Mouse (Mus musculus) mature B cell (primary cell): ENCODE data around the gene Sap18.
"Not testable (repeated sequence)": the region's sequence is repeated elsewhere in the genome, so short reads cannot be mapped to it uniquely, and the experiment has no call there.

Source experiments
- in situ Hi-C: fragments of 300-500 bp; cut with MboI; formaldehyde crosslinking; loops from 2 replicates; pipeline ENCODE4 v1.14.3; 2019

Gene Sap18

GRCm38 (mm10) chr14:57797991-57798931 is at the start of gene Sap18:
TSS of gene Sap18 (plus strand) at chr14:57798180.
- in situ Hi-C loops: no loop called here

- in situ Hi-C loops: no loop called here
These were observed 48.5 kb upstream of the Sap18 start for GRCm38 (mm10) chr14:57749501-57749900.

GRCm38 (mm10) chr14:57751006-57751405 is 47.0 kb upstream of the Sap18 start:
- in situ Hi-C loops: not testable (repeated sequence)

- in situ Hi-C loops: no loop called here
These were observed 44.5 kb upstream of the Sap18 start for GRCm38 (mm10) chr14:57753351-57753992.

GRCm38 (mm10) chr14:57755661-57756060 is 42.3 kb upstream of the Sap18 start:
- in situ Hi-C loops: no loop called here

- in situ Hi-C loops: no loop called here
These were observed 41.9 kb upstream of the Sap18 start for GRCm38 (mm10) chr14:57756094-57756493.

GRCm38 (mm10) chr14:57758237-57758636 is 39.7 kb upstream of the Sap18 start, which contains the start of gene Lats2:
TSS of gene Lats2 (minus strand) at chr14:57758388.
- in situ Hi-C loops: no loop called here

- in situ Hi-C loops: no loop called here
These were observed 37.2 kb upstream of the Sap18 start for GRCm38 (mm10) chr14:57760447-57761412.

- in situ Hi-C loops: no loop called here
These were observed 28.9 kb upstream of the Sap18 start for GRCm38 (mm10) chr14:57769102-57769501.

- in situ Hi-C loops: no loop called here
These were observed 25.7 kb upstream of the Sap18 start for GRCm38 (mm10) chr14:57772157-57772815.

GRCm38 (mm10) chr14:57787406-57787805 is 10.6 kb upstream of the Sap18 start:
- in situ Hi-C loops: no loop called here

- in situ Hi-C loops: no loop called here
These were observed 8.7 kb upstream of the Sap18 start for GRCm38 (mm10) chr14:57789311-57789710.

GRCm38 (mm10) chr14:57789759-57790158 is 8.2 kb upstream of the Sap18 start:
- in situ Hi-C loops: no loop called here

GRCm38 (mm10) chr14:57791171-57791570 is 6.8 kb upstream of the Sap18 start:
- in situ Hi-C loops: no loop called here

- in situ Hi-C loops: no loop called here
These were observed 429 bp upstream of the Sap18 start for GRCm38 (mm10) chr14:57797551-57797950.

- in situ Hi-C loops: no loop called here
These were observed 5.8 kb downstream of the Sap18 start for GRCm38 (mm10) chr14:57803731-57804130.

- in situ Hi-C loops: no loop called here
These were observed 10.6 kb downstream of the Sap18 start for GRCm38 (mm10) chr14:57808558-57808957.

GRCm38 (mm10) chr14:57810886-57811285 is 12.9 kb downstream of the Sap18 start:
- in situ Hi-C loops: no loop called here

- in situ Hi-C loops: no loop called here
These were observed 13.9 kb downstream of the Sap18 start for GRCm38 (mm10) chr14:57811844-57812243.

- in situ Hi-C loops: no loop called here
These were observed 22.9 kb downstream of the Sap18 start for GRCm38 (mm10) chr14:57820839-57821238.
